Mouse (Mus musculus) heart, adult 9 months (tissue): ENCODE results near the gene Hydin.

Experiments
- DNase-seq, 2 experiments: peaks; one replicate each; pipeline ENCODE4 v3.0.0; 2022; ENCODE audit warnings: low spot score in 2 of 2

Hydin gene

DNA sequence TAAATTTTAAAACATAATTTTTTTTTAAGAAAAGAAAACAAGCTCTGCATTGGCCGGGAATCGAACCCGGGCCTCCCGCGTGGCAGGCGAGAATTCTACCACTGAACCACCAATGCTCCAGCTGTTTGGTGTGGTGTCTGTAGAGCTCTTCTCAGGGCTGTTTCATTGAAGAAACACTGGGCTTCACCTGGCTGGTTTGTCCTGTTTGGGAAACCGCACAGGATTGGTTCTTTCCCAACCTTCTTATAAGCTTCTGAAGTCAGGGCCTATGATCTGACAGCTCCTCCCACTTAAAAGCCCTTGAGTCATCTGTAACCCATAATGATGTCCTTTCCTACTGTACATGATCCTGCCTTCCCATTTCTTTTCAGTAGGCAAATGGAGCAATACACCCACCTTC, 364.4 kb downstream of the Hydin start:
- DNase-seq = no peak

DNA sequence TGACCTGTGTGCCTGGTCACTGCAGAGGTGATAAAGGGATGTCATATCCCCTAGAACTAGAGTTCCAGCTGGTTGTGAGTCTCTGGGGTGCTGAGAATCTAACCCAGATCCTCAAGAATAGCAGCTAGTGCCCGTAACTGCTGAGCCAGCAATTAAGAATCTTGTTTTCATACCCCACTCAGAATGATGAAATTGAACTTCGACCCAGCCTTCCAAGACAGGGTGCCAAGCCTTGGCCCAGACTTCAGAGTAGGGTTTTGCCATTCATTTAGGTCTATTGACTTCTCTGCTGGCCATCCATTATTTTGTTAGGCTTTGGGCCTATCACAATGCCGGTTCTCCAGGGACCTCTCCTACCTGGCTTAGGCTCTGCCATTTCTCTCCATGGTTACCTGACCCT, 367.0 kb downstream of the Hydin start:
- no peak for DNase-seq

DNA sequence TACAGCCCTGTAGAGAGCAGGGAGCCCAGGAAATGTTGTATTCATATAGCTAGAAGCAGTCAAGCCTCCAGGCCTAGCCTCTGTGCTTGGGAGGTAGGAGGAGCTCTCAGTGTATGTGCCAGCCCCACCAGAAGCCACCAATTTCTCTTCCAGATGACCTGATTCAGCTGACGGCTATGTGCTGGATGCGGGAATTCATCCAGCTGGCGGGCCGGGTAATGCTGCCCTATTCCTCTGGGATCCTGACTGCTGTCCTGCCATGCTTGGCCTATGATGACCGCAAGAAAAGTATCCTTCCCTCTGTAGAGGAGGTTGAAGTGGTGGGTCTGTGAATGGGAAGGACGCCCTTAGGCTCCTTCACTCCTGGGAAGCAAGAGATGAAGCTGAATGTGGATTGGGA, 369.4 kb downstream of the Hydin start:
- no peak for DNase-seq

DNA sequence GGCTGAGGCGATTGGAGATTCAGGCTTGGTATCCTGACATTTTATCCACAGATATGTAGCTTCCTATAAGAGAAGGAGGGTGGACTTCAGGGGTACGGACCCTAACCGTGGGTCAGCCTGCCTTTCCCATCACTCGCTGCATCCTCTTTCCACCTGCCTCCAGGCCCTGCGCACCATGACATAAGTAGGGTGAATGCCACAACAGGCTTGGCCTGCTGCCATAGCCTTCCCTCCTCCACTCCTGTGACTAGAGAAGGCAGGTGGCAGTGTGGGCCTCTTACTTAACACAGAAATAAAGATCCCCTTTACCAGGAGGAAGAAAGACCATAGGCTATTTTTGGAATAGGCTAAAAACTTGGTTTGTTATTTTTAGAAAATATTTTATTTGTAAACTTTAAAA, 375.6 kb downstream of the Hydin start:
- no peak for DNase-seq

DNA sequence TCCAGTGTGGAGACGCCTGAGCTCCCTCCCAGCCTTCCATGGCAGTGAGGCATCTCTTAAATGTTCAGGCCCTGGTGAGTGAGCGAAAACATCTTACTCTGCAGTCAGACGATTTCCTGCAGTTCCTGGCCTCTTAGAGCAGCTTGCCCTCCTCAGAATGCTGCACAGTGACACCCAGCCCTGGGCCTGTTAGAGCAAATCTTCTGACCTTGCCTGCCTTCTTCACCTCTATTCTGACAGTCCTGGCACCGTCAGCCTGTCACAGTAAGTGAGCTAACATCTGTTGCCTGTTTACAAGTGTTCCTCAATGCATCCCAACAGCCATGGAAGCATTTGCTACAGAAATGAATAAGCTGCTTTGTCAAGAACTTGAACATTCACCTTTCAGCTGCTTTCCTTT, 376.4 kb downstream of the Hydin start:
- no peak for DNase-seq

DNA sequence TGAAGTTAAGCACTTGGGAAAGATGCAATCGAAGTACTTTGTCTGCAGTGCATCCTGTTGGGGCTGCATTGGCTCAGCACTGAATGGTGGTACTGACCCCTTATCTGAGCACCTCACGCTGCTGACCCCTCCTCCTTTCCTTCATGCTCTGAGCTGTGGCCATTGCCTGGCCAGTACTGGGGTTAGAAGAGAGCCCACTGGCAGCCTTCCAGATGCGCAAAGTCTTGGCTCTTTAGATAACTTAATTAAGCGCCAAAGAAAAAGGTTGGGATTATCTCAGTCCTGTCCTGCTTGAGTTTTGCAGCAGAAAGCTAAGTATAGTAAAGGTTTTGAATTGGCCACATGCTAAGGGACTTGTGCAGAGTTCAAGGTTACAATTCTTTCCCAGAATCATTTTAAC, 377.6 kb downstream of the Hydin start:
- DNase-seq = no peak

DNA sequence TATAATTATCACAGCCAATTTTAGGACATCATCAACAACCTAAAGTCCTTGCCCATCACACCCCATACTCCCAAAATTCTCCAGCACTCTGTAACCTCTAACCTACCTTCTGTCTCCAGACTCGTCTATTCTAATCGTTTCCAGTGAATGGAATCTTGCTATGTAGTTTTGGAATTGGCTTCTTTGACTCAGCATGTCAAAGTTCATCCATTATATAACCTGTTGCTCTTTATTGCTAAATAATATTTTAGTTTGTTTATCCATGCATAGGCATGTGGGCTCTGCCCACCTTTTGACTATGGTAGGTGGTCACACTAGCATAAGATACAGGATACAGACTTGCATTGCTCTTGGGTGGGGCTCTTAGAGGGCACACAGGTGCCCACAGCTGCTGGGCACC, 378.1 kb downstream of the Hydin start:
- no peak for DNase-seq

DNA sequence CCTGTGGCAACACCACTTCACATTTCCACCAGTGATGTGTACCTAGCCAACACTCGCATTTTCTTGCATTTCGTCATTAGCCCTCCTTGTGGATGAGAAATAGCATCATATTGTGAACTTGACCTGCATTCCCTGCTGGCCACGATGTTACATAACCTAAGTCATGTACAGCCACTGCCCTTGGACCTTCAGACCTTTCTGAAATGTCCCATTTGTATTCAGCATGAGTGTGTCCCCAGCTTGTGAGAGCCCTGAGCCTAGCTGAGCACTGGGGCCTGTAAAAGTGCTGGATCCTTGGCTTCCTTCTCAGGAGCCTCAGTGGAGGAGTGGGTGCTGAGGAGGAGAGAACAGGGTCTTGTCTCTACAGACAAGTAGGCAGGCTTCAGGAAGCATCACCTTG, 378.6 kb downstream of the Hydin start:
- DNase-seq = no peak

DNA sequence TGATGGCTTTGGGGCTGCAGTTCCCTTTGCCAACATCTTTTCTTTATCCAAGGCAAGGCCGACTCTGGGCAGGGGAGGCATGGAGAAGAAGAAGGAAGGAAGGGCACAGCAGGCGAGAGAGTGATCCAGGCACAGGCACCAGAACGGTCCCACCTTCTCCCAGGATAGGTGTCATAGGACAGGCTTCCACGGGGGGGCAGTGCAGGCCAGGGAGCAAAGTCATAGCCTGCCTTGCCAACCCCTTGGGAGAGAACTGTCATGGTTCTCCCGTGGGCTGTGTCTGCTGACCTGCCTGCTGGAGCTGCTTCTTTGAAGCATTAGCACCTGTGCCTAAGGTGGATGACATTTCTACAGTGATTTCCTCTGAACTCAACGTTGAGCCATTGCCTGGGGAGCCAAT, 379.3 kb downstream of the Hydin start:
- peak; percentile 53 to 62 for DNase-seq

DNA sequence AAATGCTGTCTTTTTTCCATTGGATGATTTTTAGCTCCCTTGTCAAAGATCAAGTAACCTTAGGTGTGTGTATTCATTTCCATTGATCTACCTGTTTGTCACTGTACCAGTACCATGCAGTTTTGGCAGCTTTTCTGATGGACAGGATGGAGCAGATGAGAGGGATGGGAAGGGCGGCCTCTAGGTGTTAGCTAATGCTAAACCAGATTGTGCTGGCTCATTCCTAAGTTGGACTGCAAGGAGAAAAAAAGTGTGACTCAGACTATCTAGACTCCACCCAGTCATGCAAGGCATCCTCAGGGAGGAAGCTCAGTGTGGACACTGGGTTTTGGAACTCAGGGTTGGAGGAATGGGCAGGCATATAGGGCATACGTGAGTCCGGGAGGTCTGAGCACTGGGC, 381.8 kb downstream of the Hydin start:
- DNase-seq = no peak

DNA sequence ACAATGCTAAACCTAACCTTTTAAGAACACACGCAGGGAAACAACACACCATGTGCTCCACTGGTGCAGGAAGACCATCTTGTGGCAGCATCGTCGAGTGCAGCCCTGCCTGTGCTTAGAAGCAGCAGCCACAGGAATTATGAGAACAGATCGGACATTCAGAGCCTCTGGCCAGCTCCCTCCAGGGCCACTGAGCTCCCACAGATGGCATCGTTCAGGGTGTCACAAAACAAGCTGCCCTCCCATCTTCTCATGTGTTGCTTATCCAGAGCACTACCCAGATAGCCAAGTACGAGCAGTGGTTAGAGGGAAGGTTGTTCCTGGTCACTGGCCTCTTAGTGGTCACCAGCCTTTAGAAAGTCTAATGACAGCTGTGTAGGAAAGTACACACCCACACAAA, 382.5 kb downstream of the Hydin start:
- no peak for DNase-seq

DNA sequence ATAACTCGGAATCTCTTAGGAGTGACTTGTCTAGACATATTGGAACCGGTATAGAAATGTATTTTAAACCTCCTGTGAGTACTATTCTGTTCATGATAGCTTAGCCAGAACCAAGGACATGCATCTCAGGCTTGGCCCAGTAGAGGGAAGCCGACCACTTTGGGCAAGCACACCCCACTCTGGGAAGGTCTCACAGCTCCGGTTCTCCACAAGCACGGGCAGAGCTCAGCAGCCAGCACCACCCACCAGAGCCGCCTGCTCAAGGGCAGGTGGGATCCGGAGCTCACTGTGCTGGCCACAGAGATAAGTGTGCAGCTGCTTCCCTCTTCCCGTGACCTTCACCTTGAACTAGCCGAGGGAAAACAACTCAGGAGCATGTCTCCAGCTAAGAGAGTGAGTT, 384.1 kb downstream of the Hydin start:
- DNase-seq = no peak

DNA sequence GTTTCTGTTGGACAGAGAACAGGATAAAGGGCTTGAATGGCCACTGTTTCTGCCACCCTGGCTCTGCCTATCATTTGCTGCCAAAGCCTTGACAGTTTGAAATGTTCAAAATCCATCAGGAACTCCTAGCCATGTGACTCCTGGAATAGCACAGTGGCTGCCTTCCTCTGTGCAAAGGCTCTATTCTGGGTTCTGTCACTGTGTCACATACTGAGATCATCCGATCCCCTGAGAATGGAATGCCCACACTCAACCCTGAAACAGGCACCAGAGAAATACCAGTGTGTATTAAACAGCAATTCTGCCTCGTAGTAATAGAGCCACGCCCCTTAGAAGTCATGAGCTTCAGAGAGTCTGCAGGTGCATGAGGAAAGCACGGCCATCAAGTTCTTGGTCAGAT, 385.1 kb downstream of the Hydin start:
- DNase-seq = no peak

DNA sequence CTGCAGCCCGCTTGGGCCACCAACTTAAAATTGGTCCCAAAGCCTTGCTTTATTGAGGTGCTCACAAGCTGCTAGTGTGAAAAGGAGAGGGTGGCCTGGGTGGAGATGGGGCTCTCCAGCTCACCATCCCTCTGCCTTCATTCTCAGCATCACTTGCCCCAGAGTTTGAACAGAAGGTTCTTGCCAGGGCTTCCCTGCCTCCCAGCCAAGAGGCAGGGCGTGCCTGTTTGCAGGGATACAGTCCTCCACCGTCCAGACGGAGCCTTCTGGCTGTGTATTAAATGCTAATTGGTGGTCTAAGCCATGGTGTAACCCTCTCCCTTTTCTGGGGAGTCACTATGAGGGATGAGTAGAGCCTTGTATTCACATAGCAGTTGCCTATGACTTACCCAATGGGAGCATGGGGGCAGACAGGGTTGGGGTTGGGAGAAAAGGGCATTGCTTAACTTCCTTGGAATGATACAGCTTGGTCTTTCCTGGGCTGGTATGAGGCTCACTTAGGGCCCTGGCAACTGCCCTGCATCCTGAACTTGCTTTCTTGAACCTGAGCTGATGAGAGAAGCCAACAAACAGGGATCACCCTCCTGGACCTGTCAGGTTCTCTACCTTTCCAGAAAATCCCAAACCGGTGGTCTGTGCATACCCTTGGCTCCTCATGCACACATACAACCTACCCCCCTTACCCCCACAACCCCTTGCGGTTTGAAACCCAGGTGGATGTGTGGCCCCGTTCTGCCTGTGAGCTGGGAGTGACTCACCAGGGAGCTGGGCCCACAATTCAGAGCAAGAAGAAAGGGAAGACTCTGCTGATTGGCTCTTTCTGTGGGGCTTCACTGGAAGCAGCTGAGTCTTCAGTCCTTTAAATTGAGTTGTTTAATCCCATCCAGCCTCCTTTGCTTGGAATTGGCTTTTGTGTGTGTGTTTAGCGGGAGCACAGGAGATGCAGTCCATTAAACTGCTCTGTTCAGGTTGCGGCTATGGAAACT, 387.6 kb downstream of the Hydin start:
- DNase-seq = no peak

DNA sequence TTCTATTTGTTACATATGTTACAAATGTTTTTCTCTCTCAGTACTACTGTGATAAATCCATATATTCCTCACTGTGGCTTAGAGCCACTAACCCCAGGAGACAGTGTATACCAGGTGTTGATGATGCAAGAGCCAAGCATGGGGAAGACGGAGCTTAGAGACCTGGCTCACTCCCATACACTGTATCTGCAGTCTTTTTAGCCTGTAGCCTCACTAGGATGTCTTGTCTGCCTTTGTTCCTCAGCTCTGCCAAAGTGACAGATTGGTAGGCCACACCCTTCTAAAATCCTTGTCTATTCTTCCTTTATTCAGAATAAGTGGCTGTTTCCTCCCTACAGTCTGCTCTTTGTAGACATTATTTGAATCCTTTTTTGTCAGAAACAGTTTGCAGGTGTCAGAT, 389.1 kb downstream of the Hydin start:
- no peak for DNase-seq

DNA sequence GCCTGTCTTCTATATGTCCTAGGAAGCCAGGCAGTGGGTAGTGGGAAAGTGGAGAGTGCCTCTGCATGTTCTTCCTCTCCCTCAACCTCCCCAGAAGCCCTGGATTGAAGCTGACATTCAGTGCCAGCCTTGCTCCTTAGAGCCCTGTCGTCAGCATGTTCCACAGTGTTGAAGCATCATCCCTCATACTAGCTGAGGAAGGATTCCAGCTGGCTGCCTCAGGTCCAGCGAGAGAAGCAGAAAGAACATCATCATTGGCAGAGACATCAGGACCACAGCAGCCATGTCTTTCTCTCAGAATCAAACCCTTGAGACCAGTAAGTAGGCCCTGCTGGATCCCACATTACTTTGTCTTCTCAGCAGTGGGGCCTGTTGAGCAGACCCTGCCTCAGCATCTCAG, 390.9 kb downstream of the Hydin start:
- DNase-seq = peak in 1 of 2 experiments; percentile 48
